Mouse (Mus musculus): ENCODE data around the gene Dnmt3b. TPM values are rescaled to one million over a fixed set of nuclear protein-coding genes. Genes with fewer than 3 reads are reported as not detected.
A peak's percentile ranks its signal among the peaks of the same experiment; 100 is the strongest.

The Dnmt3b gene
- polyA plus RNA-seq, 1 experiment from 2014 or later, result 20.2 TPM

DNA sequence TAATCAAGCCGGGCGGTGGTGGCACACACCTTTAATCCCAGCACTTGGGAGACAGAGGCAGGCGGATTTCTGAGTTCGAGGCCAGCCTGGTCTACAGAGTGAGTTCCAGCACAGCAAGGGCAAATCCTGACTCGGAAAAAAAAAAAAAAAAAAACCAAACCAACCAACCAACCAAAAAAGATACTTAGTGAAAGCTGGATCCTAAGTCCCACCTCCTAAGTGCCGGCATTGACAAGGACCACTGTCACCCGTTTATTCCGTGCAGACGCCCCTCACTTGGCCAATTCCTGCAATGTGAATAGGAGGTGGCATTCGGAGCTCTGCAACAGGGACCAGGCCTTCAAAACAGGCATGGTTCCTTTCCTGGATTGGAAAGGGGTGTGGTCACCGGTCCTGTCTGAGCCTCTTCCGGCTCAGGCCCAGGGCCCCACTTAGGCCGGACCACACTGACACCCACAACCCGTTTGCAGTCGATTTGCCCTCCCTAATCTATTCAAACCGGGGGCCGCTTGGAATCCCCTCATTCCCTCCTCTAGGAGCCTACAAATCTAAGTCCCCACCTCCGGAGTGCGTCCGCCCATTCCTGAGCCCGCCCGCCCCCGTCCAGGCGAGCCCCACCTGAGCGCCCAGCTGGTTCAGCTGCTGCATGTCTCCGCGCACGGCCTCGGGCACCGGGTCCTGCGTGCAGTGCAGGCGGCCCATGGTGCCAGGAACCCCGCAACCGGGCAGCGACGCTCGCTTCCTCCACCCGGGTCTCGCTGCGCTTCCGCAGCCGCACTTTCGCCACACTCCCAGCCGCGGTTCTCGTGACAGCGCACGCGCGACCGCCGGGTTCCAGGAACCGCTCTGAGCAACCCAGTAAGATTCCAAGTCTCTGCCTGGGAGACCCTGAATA lies 17.0 kb upstream of the Dnmt3b start, which contains the start of gene Commd7:
Gene Commd7 (minus strand): TSS at position 806 of the 895 bp plus-strand sequence.
- 4% methylated on average over 53 of the region's 53 CpGs for WGBS
- H3K27ac ChIP-seq (ENCODE audit: low read depth, low read length), result peak within 1 kb of the TSS; percentile 91
- peaks cover 13% of the 10 kb centered on the region for H3K36me3 ChIP-seq (ENCODE audit: control insufficient read depth, insufficient read depth, low read length)
- peak within 1 kb of the TSS; percentile 90 for H3K9ac ChIP-seq (ENCODE audit: low read depth, low read length)
- H3K9me3 ChIP-seq (ENCODE audit: control insufficient read depth, low read length), result no peaks in the 10 kb centered on the region
- peak within 1 kb of the TSS; percentile 93 for H3K4me3 ChIP-seq (ENCODE audit: low read length)
- H3K4me2 ChIP-seq (replicated peaks; ENCODE audit: low read depth, low read length), result peak within 1 kb of the TSS; percentile 54
- no peaks in the 10 kb centered on the region for H3K27me3 ChIP-seq (ENCODE audit: control insufficient read depth, insufficient read depth, low read length)
- 0 out of 2 replicates have a peak, but pooled peaks cover 5% of the 10 kb centered on the region for H3K4me1 ChIP-seq (ENCODE audit: control insufficient read depth, insufficient read depth, low read length)
- ATAC-seq (ENCODE audit: low FRiP score, low TSS enrichment), result peak; percentile 91

DNA sequence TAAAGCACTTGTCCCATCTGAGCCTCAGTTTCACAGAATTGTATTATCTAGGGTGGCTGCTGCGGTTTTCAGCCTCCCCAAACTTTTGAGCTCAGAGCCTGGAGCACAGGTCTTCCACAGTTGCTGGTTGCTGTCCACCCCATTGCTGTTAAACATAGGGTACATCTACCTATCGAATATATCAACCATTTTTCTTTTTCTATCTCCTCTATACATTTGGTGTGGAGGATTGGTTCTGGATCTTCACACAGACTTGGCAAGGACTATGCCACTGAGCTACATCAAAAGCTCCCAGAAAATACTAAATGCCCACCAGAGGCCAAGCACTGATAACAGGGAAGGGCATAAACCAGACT lies 16.4 kb upstream of the Dnmt3b start:
- Histone ChIP-seq H3K4me2 (replicated peaks; ENCODE audit: low read depth, low read length) (peak overlapping the region; percentile 54), H3K27me3 (ENCODE audit: control insufficient read depth, insufficient read depth, low read length) (no peaks in the 10 kb centered on the region), H3K4me1 (ENCODE audit: control insufficient read depth, insufficient read depth, low read length) (0 out of 2 replicates have a peak, but pooled peaks cover 5% of the 10 kb centered on the region), H3K9me3 (ENCODE audit: control insufficient read depth, low read length) (no peaks in the 10 kb centered on the region), H3K36me3 (ENCODE audit: control insufficient read depth, insufficient read depth, low read length) (peaks cover 7% of the 10 kb centered on the region), H3K9ac (ENCODE audit: low read depth, low read length) (peak overlapping the region; percentile 90), H3K27ac (ENCODE audit: low read depth, low read length) (peak overlapping the region; percentile 91), H3K4me3 (ENCODE audit: low read length) (peak overlapping the region; percentile 93)
- WGBS, result 26% methylated on average over 2 of the region's 2 CpGs
- peak; percentile 10; the same call in 1 of the 2 replicates for ATAC-seq (ENCODE audit: low FRiP score, low TSS enrichment)

DNA sequence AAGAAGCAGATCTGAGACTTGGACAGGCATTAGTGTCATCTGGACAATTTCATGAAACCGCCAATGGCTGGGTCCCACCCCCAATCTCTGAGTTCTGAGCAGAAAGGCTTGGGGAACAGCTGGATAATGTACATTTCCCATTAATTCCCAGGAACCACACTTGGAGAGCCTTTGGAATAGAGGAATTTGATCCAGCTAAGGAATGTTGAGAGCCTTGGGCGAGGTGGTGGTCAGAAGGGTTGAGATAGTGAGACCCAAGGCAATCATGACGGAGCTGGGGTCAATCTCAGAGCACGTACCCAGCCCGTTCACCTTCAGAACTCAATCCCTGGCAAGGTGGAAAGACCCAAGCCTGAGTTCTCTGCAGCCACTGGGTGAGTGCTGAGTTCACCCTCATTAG lies 16.0 kb upstream of the Dnmt3b start:
- Histone ChIP-seq H3K36me3 (ENCODE audit: control insufficient read depth, insufficient read depth, low read length) (peaks cover 3% of the 10 kb centered on the region), H3K4me3 (ENCODE audit: low read length) (no peak overlapping the region; the same call in 1 of the 2 replicates), H3K4me1 (ENCODE audit: control insufficient read depth, insufficient read depth, low read length) (0 out of 2 replicates have a peak, but pooled peaks cover 5% of the 10 kb centered on the region), H3K9me3 (ENCODE audit: control insufficient read depth, low read length) (no peaks in the 10 kb centered on the region), H3K27me3 (ENCODE audit: control insufficient read depth, insufficient read depth, low read length) (no peaks in the 10 kb centered on the region), H3K9ac (ENCODE audit: low read depth, low read length) (no peak overlapping the region), H3K4me2 (replicated peaks; ENCODE audit: low read depth, low read length) (peak overlapping the region; percentile 54; the same call in 1 of the 2 replicates), H3K27ac (ENCODE audit: low read depth, low read length) (no peak overlapping the region)
- ATAC-seq (ENCODE audit: low FRiP score, low TSS enrichment), result 0 out of 2 replicates have a peak, but pooled peaks have one; percentile 2
- WGBS, result 77% methylated on average over 5 of the region's 5 CpGs

DNA sequence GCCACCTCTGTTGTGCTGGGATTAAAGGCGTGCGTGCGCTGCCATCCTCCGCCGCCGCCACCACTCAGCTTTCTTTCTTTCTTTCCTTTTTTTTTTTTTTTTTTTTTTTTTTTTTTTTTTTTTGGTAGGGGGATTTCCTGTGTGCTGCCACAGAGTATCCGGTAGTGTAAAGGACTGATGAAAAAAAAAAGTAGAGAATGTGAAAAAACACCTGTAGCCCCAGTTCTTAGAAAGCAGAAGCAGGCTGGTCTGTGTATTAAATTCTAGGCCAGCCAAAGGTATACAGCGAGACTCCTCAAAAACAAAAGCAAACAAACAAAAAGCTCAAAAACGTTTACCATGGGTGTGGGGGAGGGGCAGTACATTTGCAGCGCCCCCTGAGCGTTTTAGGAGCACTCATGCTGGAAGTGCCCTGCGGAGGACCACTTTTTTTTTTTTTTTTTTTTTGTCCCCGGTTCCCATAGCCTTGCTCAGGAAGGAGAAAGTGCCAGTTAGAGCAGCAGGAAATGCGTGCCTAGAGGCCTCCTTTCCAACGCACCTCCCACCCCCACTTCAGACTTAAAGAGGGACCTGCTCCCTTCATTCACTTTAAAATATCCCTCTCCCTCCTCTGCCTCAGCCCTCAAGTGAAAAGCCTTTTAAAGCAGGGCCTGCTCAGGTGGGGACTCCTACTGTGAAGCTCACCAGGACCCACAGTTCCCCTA lies 10.1 kb upstream of the Dnmt3b start:
- H3K36me3 ChIP-seq (ENCODE audit: control insufficient read depth, insufficient read depth, low read length), result no peaks in the 10 kb centered on the region
- ATAC-seq (ENCODE audit: low FRiP score, low TSS enrichment), result no peak
- H3K4me2 ChIP-seq (replicated peaks; ENCODE audit: low read depth, low read length), result no peak overlapping the region
- H3K27ac ChIP-seq (ENCODE audit: low read depth, low read length), result no peak overlapping the region
- no peak overlapping the region for H3K4me3 ChIP-seq (ENCODE audit: low read length)
- no peak overlapping the region for H3K9ac ChIP-seq (ENCODE audit: low read depth, low read length)
- no peaks in the 10 kb centered on the region for H3K9me3 ChIP-seq (ENCODE audit: control insufficient read depth, low read length)
- WGBS, result 34% methylated on average over 15 of the region's 15 CpGs
- no peaks in the 10 kb centered on the region for H3K27me3 ChIP-seq (ENCODE audit: control insufficient read depth, insufficient read depth, low read length)
- no peaks in the 10 kb centered on the region for H3K4me1 ChIP-seq (ENCODE audit: control insufficient read depth, insufficient read depth, low read length)

DNA sequence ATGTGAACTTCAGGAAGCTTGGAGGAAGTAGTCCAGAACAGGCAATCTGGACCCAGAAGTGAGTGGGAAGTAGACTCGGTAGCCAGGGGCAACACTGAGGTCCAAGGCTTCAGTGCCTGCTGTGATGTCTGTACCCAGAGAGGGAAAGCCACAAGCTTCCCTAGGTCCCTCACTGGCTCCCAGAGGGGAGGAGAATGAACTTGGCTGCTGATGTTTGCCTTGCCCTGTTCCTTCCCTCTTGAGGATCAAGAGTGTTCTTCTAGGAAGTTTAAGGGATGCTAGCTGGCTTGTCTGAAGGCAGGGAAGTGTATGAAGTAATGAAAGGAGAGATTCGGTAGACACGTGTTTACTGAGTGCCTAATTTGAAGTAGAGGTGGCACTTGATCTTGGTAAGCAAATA lies 6.8 kb upstream of the Dnmt3b start:
- no peaks in the 10 kb centered on the region for H3K27me3 ChIP-seq (ENCODE audit: control insufficient read depth, insufficient read depth, low read length)
- 36% methylated on average over 3 of the region's 3 CpGs for WGBS

DNA sequence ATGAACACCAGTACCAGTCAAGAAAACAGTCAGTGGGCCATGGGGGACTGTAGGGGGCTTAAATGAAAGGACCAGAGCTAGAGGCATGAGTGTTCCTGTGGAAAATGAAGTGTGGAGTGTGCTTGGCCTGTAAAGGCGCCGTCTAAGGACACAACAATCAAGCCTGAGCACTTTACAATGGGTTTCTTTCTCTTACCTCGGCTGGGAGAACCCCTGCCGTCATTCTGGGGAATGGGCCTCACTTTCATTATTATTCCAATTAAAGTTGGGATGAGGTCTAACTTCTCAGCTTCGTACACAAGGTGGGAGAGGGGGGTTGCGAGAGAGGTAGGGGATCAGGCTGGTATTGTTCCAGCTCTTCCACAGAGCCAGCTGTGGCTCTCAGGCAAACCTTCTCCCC lies 6.3 kb upstream of the Dnmt3b start:
- 43% methylated on average over 6 of the region's 6 CpGs for WGBS
- ATAC-seq (ENCODE audit: low FRiP score, low TSS enrichment), result no peak
- no peak overlapping the region for H3K9ac ChIP-seq (ENCODE audit: low read depth, low read length)
- H3K36me3 ChIP-seq (ENCODE audit: control insufficient read depth, insufficient read depth, low read length), result no peaks in the 10 kb centered on the region
- no peak overlapping the region for H3K4me3 ChIP-seq (ENCODE audit: low read length)
- no peak overlapping the region for H3K27ac ChIP-seq (ENCODE audit: low read depth, low read length)
- no peaks in the 10 kb centered on the region for H3K9me3 ChIP-seq (ENCODE audit: control insufficient read depth, low read length)
- H3K4me1 ChIP-seq (ENCODE audit: control insufficient read depth, insufficient read depth, low read length), result no peaks in the 10 kb centered on the region
- no peak overlapping the region for H3K4me2 ChIP-seq (replicated peaks; ENCODE audit: low read depth, low read length)
- H3K27me3 ChIP-seq (ENCODE audit: control insufficient read depth, insufficient read depth, low read length), result no peaks in the 10 kb centered on the region

More for the DNA sequence above, 6.8 kb upstream of the Dnmt3b start:
- Histone ChIP-seq H3K4me2 (replicated peaks; ENCODE audit: low read depth, low read length) (no peak overlapping the region), H3K27ac (ENCODE audit: low read depth, low read length) (no peak overlapping the region), H3K4me3 (ENCODE audit: low read length) (no peak overlapping the region), H3K36me3 (ENCODE audit: control insufficient read depth, insufficient read depth, low read length) (no peaks in the 10 kb centered on the region), H3K9ac (ENCODE audit: low read depth, low read length) (no peak overlapping the region), H3K4me1 (ENCODE audit: control insufficient read depth, insufficient read depth, low read length) (no peaks in the 10 kb centered on the region), H3K9me3 (ENCODE audit: control insufficient read depth, low read length) (no peaks in the 10 kb centered on the region)
- no peak for ATAC-seq (ENCODE audit: low FRiP score, low TSS enrichment)

DNA sequence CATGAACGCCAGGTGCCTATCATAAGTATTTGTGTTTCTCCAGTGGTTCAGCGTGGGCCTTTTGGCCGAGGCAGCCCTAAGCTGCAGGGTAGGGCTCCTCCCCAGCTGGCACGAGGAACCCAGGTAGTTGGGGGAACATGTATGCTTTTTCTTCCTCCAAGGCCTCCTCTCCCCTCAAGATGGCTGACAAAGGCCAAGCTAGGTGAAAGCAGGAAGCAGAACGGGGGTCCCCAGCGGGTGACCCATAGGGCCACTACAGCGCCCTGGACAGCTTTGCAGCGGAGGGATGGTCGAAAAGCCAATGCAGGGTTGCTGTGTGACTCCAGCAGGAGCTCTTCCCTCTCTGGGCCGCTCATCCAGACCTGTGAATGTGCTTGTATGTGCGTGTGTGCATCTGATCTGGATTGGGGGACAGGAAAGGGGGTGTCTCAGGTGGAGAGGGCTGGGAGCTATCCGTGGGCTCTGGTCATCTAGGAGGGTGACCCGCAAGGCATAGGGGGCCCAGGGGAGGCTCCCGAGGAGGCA lies 415 bp upstream of the Dnmt3b start:
- Histone ChIP-seq H3K36me3 (ENCODE audit: control insufficient read depth, insufficient read depth, low read length) (no peaks in the 10 kb centered on the region), H3K4me1 (ENCODE audit: control insufficient read depth, insufficient read depth, low read length) (peaks cover 20% of the 10 kb centered on the region), H3K4me2 (replicated peaks; ENCODE audit: low read depth, low read length) (peak overlapping the region; percentile 94), H3K4me3 (ENCODE audit: low read length) (peak overlapping the region; percentile 90), H3K9me3 (ENCODE audit: control insufficient read depth, low read length) (no peaks in the 10 kb centered on the region), H3K9ac (ENCODE audit: low read depth, low read length) (peak overlapping the region; percentile 84), H3K27ac (ENCODE audit: low read depth, low read length) (no peak overlapping the region), H3K27me3 (ENCODE audit: control insufficient read depth, insufficient read depth, low read length) (no peaks in the 10 kb centered on the region; the same call in 1 of the 2 replicates)
- WGBS, result 26% methylated on average over 14 of the region's 14 CpGs
- ATAC-seq (ENCODE audit: low FRiP score, low TSS enrichment), result no peak

DNA sequence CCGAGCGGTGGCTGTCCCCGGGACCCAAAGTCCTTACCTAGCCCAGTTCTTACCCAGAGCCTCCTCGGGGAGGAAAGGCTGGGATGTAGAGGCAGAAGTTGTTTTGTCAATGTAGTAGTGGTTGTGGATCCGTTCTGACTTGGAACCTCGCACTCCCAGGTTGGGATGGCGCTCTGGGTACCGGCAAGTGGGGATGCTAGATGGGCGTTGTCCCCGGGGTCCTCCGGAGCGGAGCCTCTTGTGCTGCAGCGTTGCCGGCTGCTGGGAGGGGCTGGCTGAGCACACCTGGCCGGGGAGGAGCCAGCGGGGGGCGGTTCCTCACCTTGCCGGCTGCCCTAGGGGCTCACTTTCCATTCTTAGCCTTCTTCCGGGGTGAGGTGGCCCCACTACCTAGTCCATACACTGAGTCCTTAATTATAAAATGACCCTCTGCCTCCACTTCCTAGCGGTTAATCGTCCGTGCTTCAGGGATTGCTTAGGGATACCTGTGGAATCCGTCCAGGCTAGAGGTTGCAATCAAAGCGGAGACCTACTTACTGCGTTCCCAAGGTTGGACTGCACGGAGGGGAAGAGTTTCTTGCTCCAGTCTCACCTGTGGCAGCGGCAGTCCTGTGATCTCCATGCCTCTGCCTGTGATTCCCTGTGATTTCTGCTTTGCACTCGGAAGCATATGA lies 901 bp downstream of the Dnmt3b start:
- Histone ChIP-seq H3K27me3 (ENCODE audit: control insufficient read depth, insufficient read depth, low read length) (no peaks in the 10 kb centered on the region; the same call in 1 of the 2 replicates), H3K27ac (ENCODE audit: low read depth, low read length) (no peak overlapping the region), H3K9me3 (ENCODE audit: control insufficient read depth, low read length) (no peaks in the 10 kb centered on the region), H3K4me2 (replicated peaks; ENCODE audit: low read depth, low read length) (peak overlapping the region; percentile 94), H3K9ac (ENCODE audit: low read depth, low read length) (peak overlapping the region; percentile 84), H3K4me1 (ENCODE audit: control insufficient read depth, insufficient read depth, low read length) (peaks cover 20% of the 10 kb centered on the region), H3K36me3 (ENCODE audit: control insufficient read depth, insufficient read depth, low read length) (no peaks in the 10 kb centered on the region), H3K4me3 (ENCODE audit: low read length) (peak overlapping the region; percentile 90)
- peak; percentile 37 for ATAC-seq (ENCODE audit: low FRiP score, low TSS enrichment)
- WGBS, result 2% methylated on average over 27 of the region's 28 CpGs

Data from kidney, embryonic 14.5 days (tissue).